In genomic region chr9:4615286-4615685, GRCm38 (mm10) we compare ENCODE assay signal across 19 mouse cellular contexts.
DNase-seq lines count a peak whose midpoint lies in the region; ATAC-seq lines count a peak whose summit lies in the region.
"Had no signal": no experiment of that assay in that cellular context is flagged by ENCODE, and none has a peak within 500 bp of the region (broad histone marks: within the 10 kb centered on the region; RNA-seq: fewer than 3 reads in every experiment).

No protein-coding gene starts in this region.

- ATAC-seq in forebrain, embryonic 12.5 days (ENCODE audit: low FRiP score) = peak; percentile 44; the same call in 1 of the 2 replicates
- ATAC-seq in forebrain, embryonic 13.5 days = no peak
- 0 out of 2 replicates have a peak, but pooled peaks have one; percentile 34 for ATAC-seq in midbrain, embryonic 12.5 days (ENCODE audit: low FRiP score, low read depth)
- ATAC-seq in midbrain, embryonic 14.5 days (ENCODE audit: low FRiP score, low TSS enrichment) = no peak
- ATAC-seq: forebrain, embryonic 14.5 days; intestine, embryonic 15.5 days had no signal

- H3K9ac ChIP-seq in forebrain, embryonic 12.5 days = no peak overlapping the region
- H3K9ac ChIP-seq in forebrain, embryonic 13.5 days = no peak overlapping the region
- H3K9ac ChIP-seq in midbrain, embryonic 12.5 days (replicated peaks) = no peak overlapping the region
- no peak overlapping the region for H3K9ac ChIP-seq in midbrain, embryonic 14.5 days (replicated peaks; ENCODE audit: low read length)
- H3K9ac ChIP-seq: embryonic facial prominence, embryonic 13.5 days; hindbrain, embryonic 12.5 days; intestine, embryonic 15.5 days had no signal

- no peak overlapping the region for H3K27ac ChIP-seq in forebrain, embryonic 12.5 days
- H3K27ac ChIP-seq in forebrain, embryonic 13.5 days = no peak overlapping the region
- H3K27ac ChIP-seq in midbrain, embryonic 12.5 days (replicated peaks) = no peak overlapping the region
- H3K27ac ChIP-seq in midbrain, embryonic 14.5 days (replicated peaks; ENCODE audit: low read depth, low read length) = no peak overlapping the region
- H3K27ac ChIP-seq: embryonic facial prominence, embryonic 13.5 days; heart, embryonic 10.5 days; hindbrain, embryonic 12.5 days; intestine, embryonic 15.5 days had no signal

- no peaks in the 10 kb centered on the region for H3K27me3 ChIP-seq in forebrain, embryonic 12.5 days
- H3K27me3 ChIP-seq in forebrain, embryonic 13.5 days = no peaks in the 10 kb centered on the region
- H3K27me3 ChIP-seq in midbrain, embryonic 12.5 days = no peaks in the 10 kb centered on the region
- no peaks in the 10 kb centered on the region for H3K27me3 ChIP-seq in midbrain, embryonic 14.5 days (ENCODE audit: control insufficient read depth, insufficient read depth, low read length)
- H3K27me3 ChIP-seq: CH12.LX; embryonic facial prominence, embryonic 13.5 days; hindbrain, embryonic 12.5 days; intestine, embryonic 15.5 days had no signal

- no peaks in the 10 kb centered on the region for H3K9me3 ChIP-seq in forebrain, embryonic 12.5 days
- no peaks in the 10 kb centered on the region for H3K9me3 ChIP-seq in forebrain, embryonic 13.5 days (replicated peaks)
- H3K9me3 ChIP-seq in midbrain, embryonic 12.5 days = no peaks in the 10 kb centered on the region
- H3K9me3 ChIP-seq in midbrain, embryonic 14.5 days (ENCODE audit: control insufficient read depth, low read length) = no peaks in the 10 kb centered on the region
- H3K9me3 ChIP-seq: embryonic facial prominence, embryonic 13.5 days; heart, embryonic 10.5 days; hindbrain, embryonic 12.5 days; intestine, embryonic 15.5 days had no signal

- no peak overlapping the region for H3K4me2 ChIP-seq in forebrain, embryonic 12.5 days
- H3K4me2 ChIP-seq in forebrain, embryonic 13.5 days = no peak overlapping the region
- no peak overlapping the region for H3K4me2 ChIP-seq in midbrain, embryonic 12.5 days (replicated peaks)
- no peak overlapping the region for H3K4me2 ChIP-seq in midbrain, embryonic 14.5 days (ENCODE audit: low read length)
- H3K4me2 ChIP-seq: embryonic facial prominence, embryonic 13.5 days; hindbrain, embryonic 12.5 days; intestine, embryonic 15.5 days had no signal

- DNase-seq in midbrain, embryonic 14.5 days = no peak
- DNase-seq in brain, adult 2 months (ENCODE audit: low read depth, low spot score) = peak; percentile 67
- DNase-seq in ovary, postnatal 14 days (ENCODE audit: low spot score) = no peak
- DNase-seq: adrenal gland, adult 8-10 months; cerebellum, adult 18-20 months; cerebellum, postnatal 14 days; gastrocnemius, postnatal 10 days; heart, adult 18-20 months; heart, postnatal 10 days; heart, postnatal 4 days had no signal

- no peak overlapping the region for H3K4me3 ChIP-seq in forebrain, embryonic 12.5 days (replicated peaks)
- no peak overlapping the region for H3K4me3 ChIP-seq in forebrain, embryonic 13.5 days
- H3K4me3 ChIP-seq in midbrain, embryonic 12.5 days = no peak overlapping the region
- no peak overlapping the region for H3K4me3 ChIP-seq in midbrain, embryonic 14.5 days (replicated peaks; ENCODE audit: low read depth, low read length)
- H3K4me3 ChIP-seq: embryonic facial prominence, embryonic 13.5 days; heart, embryonic 10.5 days; hindbrain, embryonic 12.5 days; intestine, embryonic 15.5 days had no signal

- H3K4me1 ChIP-seq in forebrain, embryonic 12.5 days = no peaks in the 10 kb centered on the region
- no peaks in the 10 kb centered on the region for H3K4me1 ChIP-seq in forebrain, embryonic 13.5 days
- H3K4me1 ChIP-seq in midbrain, embryonic 12.5 days = no peaks in the 10 kb centered on the region
- H3K4me1 ChIP-seq in midbrain, embryonic 14.5 days (ENCODE audit: control insufficient read depth, insufficient read depth, low read length) = no peaks in the 10 kb centered on the region
- H3K4me1 ChIP-seq: embryonic facial prominence, embryonic 13.5 days; heart, embryonic 10.5 days; hindbrain, embryonic 12.5 days; intestine, embryonic 15.5 days had no signal

- no peaks in the 10 kb centered on the region for H3K36me3 ChIP-seq in forebrain, embryonic 12.5 days (replicated peaks)
- H3K36me3 ChIP-seq in forebrain, embryonic 13.5 days (ENCODE audit: poor library complexity, severe bottlenecking) = no peaks in the 10 kb centered on the region
- H3K36me3 ChIP-seq in midbrain, embryonic 12.5 days = no peaks in the 10 kb centered on the region
- H3K36me3 ChIP-seq in midbrain, embryonic 14.5 days (ENCODE audit: control insufficient read depth, insufficient read depth, low read length) = no peaks in the 10 kb centered on the region
- H3K36me3 ChIP-seq: embryonic facial prominence, embryonic 13.5 days; heart, embryonic 10.5 days; hindbrain, embryonic 12.5 days; intestine, embryonic 15.5 days had no signal

Comparison
In these comparisons a context has a peak if more than half of its experiments do, and no peak if none do; other contexts are left out.
1. ATAC-seq: peak in forebrain, embryonic 12.5 days (single experiment) and midbrain, embryonic 12.5 days (single experiment); none in forebrain, embryonic 13.5 days (single experiment) and midbrain, embryonic 14.5 days (single experiment).